Mouse (Mus musculus) gastrocnemius, postnatal 10 days (tissue): ENCODE measurements at regions not wholly inside any gene's neighbourhood (a gene's known extent, or its start where the extent isn't known, plus 50 kb on each side); places are given as distances from the start of the nearest gene placed in this dataset.
A peak's percentile ranks its signal among the peaks of the same experiment; 100 is the strongest.

Experiments used
- DNase-seq: peaks from one replicate; pipeline ENCODE4 v3.0.0; 2021; ENCODE audit warnings: mixed read lengths

GRCm38 (mm10) chr13:29136231-29136630 is 182.7 kb upstream of the Sox4 start:
- no peak for DNase-seq

DNA sequence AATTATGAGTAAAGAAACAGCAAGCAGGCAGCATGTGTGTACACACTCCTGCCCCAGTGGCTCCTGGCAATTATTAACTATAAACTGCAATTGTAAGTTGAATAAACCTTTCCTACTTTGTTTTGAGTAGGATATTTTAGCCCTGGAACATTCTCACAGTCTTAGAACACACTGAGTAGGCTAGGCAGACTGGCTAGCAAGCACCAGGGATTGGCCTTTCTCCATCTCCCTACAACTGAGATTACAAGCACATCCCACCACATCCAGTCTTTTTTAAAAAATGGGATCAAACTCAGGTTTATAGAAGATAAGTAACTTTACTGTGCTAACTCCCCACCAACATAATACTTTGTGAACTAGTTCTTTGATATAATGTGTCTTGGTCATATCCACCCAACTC is 174.0 kb upstream of the Sox4 start:
- DNase-seq: no peak

- no peak for DNase-seq
These were observed 170.0 kb upstream of the Sox4 start for GRCm38 (mm10) chr13:29123477-29123876.

GRCm38 (mm10) chr13:29121121-29121520 is 167.6 kb upstream of the Sox4 start:
- DNase-seq: no peak

DNA sequence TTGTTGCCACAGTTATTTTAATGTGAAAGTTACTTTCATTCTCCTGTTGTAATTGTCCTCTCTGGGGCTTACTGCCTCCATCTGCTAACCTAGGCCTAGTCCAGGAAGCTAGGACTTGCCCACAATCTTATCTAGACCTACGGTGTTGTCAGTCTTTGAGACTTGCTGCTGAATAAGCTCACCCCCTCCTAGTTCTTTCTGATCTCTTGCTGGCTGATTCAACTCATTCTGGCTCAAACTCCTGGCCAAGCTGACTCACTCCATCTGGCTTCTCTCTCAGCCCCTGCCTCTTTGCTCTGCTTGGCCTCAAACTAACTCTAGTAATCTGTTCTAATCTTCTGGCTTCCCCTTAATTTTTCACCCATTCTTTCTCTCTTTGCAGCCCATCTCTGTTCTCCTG is 165.8 kb upstream of the Sox4 start:
- no peak for DNase-seq

- DNase-seq: no peak
These were observed 161.5 kb upstream of the Sox4 start for GRCm38 (mm10) chr13:29114998-29115495.

DNA sequence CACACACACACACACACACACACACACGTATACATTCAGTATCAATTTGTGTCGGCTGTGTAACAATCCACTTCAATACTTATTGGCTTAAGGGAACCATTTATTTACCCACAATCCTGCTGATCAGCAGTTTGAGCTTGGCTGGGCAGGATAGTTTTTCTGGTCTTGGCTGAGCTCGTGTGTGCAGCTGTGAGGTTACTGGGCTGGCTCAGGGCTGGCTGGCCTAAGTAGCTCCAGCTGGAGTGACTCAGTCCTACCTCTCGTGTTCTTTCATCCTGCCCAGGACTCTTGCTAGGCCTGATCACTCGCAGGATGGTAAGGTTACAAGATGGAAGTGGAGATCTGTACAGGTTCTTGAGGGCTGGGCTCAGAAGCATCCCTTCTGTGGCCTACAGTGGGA is 156.6 kb upstream of the Sox4 start:
- peak; percentile 36 for DNase-seq

GRCm38 (mm10) chr13:29109064-29109856 is 155.7 kb upstream of the Sox4 start:
- peak; percentile 17 for DNase-seq

GRCm38 (mm10) chr13:29108214-29108613 is 154.7 kb upstream of the Sox4 start:
- DNase-seq: no peak

- DNase-seq: no peak
These were observed 138.7 kb upstream of the Sox4 start for GRCm38 (mm10) chr13:29092166-29092565.

DNA sequence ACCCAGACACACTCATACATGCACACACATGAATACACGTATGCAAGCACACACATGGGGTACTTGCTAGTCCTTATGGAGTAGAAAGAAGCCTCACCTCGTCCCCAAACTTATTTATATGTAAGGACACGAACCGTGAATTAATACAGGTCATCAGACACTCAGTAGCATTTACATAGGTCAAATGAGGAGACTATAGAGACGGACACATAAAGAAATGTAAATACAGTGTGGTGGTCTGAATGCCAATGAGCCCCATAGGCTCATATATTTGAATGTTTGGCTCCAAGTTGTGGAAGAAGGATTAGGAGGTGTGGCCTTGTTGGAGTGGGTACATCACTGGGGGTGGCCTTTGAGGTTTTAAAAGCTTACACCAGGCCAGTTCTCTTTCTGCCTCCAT is 133.3 kb upstream of the Sox4 start:
- DNase-seq: no peak

DNA sequence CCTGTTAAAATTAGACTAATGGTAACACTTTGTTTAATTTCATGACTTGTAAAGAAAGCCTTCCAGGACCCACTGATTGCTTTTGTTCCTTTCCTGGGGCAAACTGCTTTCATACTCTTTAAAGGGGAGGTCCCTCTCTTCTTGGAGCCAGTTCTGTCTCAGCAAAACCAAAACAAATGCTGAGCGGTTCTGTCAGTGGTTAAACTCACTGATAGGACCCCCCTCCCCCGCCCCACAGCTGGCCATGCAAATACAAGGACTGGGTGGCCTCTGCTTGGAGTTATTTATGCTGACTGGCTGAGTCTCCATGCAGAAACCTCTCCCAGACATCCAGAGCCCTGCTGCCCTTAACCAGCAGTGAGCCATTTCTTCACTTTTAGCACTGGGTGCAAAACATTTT is 127.6 kb upstream of the Sox4 start:
- no peak for DNase-seq

GRCm38 (mm10) chr13:29079841-29080240 is 126.3 kb upstream of the Sox4 start:
- no peak for DNase-seq

DNA sequence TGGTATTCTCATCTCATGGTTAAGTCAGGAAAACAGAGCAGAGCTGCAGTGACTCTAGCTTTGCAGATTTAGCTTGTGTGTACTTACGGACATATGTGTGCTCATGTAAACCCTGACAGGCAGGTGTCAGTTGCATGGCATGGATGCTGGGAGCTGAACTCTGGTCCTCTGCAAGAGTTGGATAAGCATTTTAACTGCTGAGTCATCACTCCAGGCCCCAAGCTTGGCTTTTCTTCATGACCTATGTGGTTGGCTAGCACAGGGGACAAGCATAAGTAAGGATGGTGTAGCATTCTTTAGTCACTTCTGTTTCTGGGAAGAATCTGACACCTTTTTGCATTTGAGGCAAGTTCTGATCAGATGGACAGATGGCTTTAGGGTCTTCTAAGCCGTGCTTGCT is 120.1 kb upstream of the Sox4 start:
- DNase-seq: no peak

DNA sequence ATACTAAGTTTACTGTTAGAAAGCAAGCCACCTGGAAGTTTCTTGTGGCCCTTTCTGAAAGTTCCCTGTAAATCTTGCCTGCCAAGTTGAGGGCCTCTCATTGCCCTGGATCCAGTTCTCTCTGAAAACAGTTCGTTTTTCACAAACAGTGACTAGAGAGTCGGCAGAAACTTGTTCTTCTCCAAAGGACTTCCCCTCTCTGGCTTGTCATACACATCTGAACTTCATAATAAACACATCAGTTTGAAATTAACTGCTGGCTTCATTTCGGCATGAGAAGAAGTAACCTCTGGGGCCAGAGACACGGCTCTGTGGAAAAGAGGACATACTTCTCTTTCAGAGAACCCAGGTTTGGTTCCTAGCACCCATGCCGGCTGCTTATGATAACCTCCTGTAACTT is 110.4 kb upstream of the Sox4 start:
- DNase-seq: no peak

DNA sequence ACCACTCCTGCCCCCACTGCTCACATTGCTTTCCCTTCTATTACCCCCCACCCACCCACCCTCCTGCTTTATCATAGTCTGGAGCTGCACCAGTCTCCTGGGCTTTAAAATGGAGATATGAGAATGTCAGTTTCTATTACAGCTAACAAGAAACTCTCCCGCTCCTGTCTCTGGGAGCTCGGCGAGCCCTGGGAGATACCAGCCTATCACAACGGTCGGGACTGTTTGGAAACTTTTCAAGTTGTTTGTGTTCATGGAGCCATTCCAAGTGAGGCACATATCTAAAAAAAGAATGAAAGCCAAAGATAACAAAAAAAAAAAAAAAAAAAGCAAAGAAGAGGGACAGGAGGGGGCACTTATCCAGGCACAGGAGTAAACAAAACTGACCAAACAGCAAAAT is 105.2 kb upstream of the Sox4 start:
- no peak for DNase-seq

- no peak for DNase-seq
These were observed 96.2 kb upstream of the Sox4 start for GRCm38 (mm10) chr13:29049730-29050129.

DNA sequence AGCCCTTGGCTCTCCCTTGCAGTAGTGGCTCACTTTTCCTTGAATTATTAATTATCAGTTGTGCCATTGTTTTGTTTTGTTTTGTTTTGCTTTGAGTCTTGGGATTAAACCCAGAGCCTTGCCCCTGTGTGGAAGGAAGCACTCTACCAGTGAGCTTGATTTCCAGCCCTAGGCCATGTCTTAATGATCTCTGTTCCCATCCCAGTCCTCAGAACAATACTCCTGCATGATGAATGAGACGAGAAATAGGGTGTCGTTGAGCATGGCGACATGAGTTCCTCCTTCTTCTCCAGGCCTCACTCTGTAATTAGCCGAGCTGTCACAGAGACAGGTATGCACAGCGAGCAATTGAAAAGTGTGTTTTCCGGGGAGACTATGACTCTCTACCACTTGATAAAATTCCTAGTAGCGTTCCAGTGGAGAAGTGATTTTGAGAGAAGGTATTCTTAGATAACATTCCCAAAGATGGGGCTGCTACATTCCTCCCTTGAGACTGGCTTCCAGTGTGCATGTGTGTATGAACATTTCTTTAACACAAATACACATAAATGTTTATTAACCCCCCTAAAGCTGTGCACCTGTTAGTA is 95.6 kb upstream of the Sox4 start:
- DNase-seq: no peak

GRCm38 (mm10) chr13:29044655-29045054 is 91.1 kb upstream of the Sox4 start:
- no peak for DNase-seq

GRCm38 (mm10) chr13:29040331-29040730 is 86.8 kb upstream of the Sox4 start:
- DNase-seq: no peak

DNA sequence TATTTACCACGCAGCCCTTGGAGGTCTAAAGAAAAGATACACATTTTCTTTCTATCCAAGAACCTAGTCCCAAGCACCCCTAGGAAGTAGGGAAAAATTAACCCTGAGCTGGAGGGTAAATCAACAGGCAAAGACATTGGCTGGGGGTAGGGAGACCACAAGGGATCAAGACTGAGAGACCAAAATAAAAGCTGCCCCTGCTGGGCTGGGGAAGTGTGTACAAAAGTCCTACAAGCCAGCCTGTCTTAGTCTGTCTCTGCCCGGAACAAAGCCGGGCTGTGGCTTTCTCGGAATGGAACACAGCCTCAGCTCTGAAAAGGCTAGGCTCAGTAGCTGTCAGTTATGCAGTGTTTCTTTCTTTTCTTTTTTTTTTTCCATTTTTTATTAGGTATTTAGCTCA is 81.4 kb upstream of the Sox4 start:
- DNase-seq: no peak

DNA sequence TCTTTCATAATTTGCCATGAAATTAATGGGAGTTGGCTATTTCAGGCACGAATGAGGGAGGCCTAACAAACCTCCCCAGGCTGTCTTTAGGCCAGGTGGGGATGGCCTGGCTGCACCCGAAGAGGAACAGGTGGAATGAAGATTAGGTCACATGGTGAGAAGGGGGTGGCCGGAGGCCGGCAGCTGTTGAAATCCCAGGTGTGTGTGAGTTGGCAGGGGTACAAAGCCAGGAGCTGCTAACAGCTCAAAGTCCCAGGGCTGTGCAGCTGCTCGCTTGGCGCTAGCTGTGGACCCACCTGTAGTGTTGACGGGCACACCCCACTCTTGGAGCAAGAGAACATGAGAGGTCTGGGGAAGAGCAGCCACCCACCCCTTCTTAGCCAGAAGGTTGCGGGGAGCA is 80.9 kb upstream of the Sox4 start:
- DNase-seq: no peak

GRCm38 (mm10) chr13:29027146-29027545 is 73.6 kb upstream of the Sox4 start:
- DNase-seq: no peak

GRCm38 (mm10) chr13:29023486-29023885 is 70.0 kb upstream of the Sox4 start:
- no peak for DNase-seq
